Mouse (Mus musculus): ENCODE measurements around the gene Ruvbl1.

DNA sequence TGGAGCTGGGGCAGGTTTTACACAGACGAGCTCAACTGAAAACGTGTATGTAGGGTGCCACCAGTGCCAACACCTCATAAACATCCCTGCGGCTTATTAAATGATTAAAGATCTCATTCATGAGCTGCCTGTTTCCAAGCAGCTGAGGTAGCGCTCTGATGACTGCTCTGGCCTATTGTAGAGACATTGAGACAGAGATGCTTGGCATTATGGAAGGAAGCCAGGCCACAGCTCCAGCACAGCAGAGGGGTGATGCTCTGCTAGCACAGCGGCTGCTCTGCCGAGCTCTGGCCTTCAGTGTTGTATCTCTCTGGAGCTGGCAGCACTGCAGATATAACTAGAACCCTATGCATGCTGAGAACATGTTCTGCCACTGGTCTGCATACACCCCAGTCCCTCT lies 28.5 kb downstream of the Ruvbl1 start:
- TF ChIP-seq CTCF (conservative IDR thresholded peaks at IDR 0.05; ENCODE audit: low read length) (no peak), NANOG (IDR thresholded peaks at IDR 0.05; ENCODE audit: borderline replicate concordance, low read length) (no peak), POU5F1 (IDR thresholded peaks at IDR 0.05; ENCODE audit: borderline replicate concordance, low read length) (no peak)

Measured in E14TG2a.4 (cell line).